Comparison of ENCODE assay signal across 19 mouse cellular contexts in the genomic region with DNA sequence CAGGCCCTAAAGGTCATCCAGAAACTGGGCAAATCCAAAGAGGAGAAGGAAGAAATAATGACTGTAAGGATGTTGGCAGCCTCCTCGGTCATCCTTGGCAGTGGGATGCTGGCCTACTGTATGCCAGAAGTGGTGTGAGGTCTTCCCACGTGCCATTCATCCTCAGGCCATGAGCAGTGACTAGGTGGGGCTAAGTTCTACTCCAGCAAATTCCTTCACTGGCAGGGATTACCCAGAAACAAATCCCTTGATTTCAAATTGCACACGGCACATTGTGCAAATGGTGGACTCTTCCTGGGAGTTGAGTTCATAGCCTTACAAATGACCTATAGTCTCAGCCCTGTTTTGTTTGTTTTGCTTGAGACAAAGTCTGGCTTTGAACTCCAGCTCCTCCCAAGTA.
DNase-seq lines count a peak whose midpoint lies in the region; ATAC-seq and TF ChIP-seq lines count a peak whose summit lies in the region.
"Had no signal": no experiment of that assay in that cellular context is flagged by ENCODE, and none has a peak within 500 bp of the region (broad histone marks: within the 10 kb centered on the region; RNA-seq: fewer than 3 reads in every experiment).

No protein-coding gene starts in this region.

- no peak for ATAC-seq in erythroid progenitor cell, adult 5-6 weeks (replicated peaks; ENCODE audit: low FRiP score, poor library complexity, severe bottlenecking)
- ATAC-seq: forebrain, embryonic 13.5 days; forebrain, embryonic 15.5 days; forebrain, postnatal 0 days; Patski had no signal

- peaks cover 16% of the 10 kb centered on the region for H3K4me1 ChIP-seq in ES-Bruce4 (ENCODE audit: control insufficient read depth, insufficient read depth, low read length)
- H3K4me1 ChIP-seq: embryonic facial prominence, embryonic 12.5 days had no signal

- peak; percentile 55 for DNase-seq in ZHBTc4 (ENCODE audit: low read depth, low spot score)
- peak; percentile 80 for DNase-seq in gonadal fat pad, adult 2 months (ENCODE audit: low read depth)
- DNase-seq in cerebellum, adult 8-10 months, result no peak
- DNase-seq: adrenal gland, adult 2 months; adrenal gland, postnatal 10 days; adrenal gland, postnatal 25 days; cerebellum, adult 11 months; cerebellum, adult 18-20 months; cerebellum, adult 9-10 months; cerebellum, postnatal 25 days; forebrain, postnatal 0 days had no signal

- TF ChIP-seq POLR2A in ES-Bruce4 (IDR thresholded peaks at IDR 0.05; ENCODE audit: insufficient read depth, low read length), result no peak

- H3K9ac ChIP-seq in ES-Bruce4 (ENCODE audit: low read depth, poor library complexity, severe bottlenecking), result no peak overlapping the region
- H3K9ac ChIP-seq: embryonic facial prominence, embryonic 12.5 days; forebrain, embryonic 13.5 days; forebrain, embryonic 15.5 days; forebrain, postnatal 0 days had no signal

- no peak for TF ChIP-seq EP300 in ES-Bruce4 (IDR thresholded peaks at IDR 0.05; ENCODE audit: insufficient read depth, low read depth, low read length)

- no peak overlapping the region for H3K4me3 ChIP-seq in ES-Bruce4 (ENCODE audit: low read depth, low read length)
- H3K4me3 ChIP-seq: embryonic facial prominence, embryonic 10.5 days; embryonic facial prominence, embryonic 12.5 days; forebrain, embryonic 13.5 days; forebrain, embryonic 15.5 days had no signal

- peak overlapping the region; percentile 30; the same call in 1 of the 2 replicates for H3K27ac ChIP-seq in ES-Bruce4 (ENCODE audit: insufficient read depth, low read length)
- H3K27ac ChIP-seq: embryonic facial prominence, embryonic 10.5 days; embryonic facial prominence, embryonic 12.5 days; forebrain, embryonic 13.5 days; forebrain, embryonic 15.5 days had no signal

- TF ChIP-seq CTCF in ES-Bruce4 (IDR thresholded peaks at IDR 0.05; ENCODE audit: low read depth, low read length), result no peak

- H3K36me3 ChIP-seq in ES-Bruce4 (ENCODE audit: control insufficient read depth, insufficient read depth, low read length, poor library complexity, severe bottlenecking), result peaks cover 94% of the 10 kb centered on the region
- H3K36me3 ChIP-seq: embryonic facial prominence, embryonic 10.5 days; embryonic facial prominence, embryonic 12.5 days; forebrain, embryonic 15.5 days; G1E had no signal

- no peaks in the 10 kb centered on the region for H3K27me3 ChIP-seq in ES-Bruce4 (ENCODE audit: control insufficient read depth, insufficient read depth, low read length, poor library complexity, severe bottlenecking)
- H3K27me3 ChIP-seq: embryonic facial prominence, embryonic 12.5 days; forebrain, embryonic 13.5 days; forebrain, embryonic 15.5 days had no signal

- no peaks in the 10 kb centered on the region for H3K9me3 ChIP-seq in ES-Bruce4 (replicated peaks; ENCODE audit: control insufficient read depth, insufficient read depth, low read length, poor library complexity, severe bottlenecking)
- H3K9me3 ChIP-seq: embryonic facial prominence, embryonic 10.5 days; embryonic facial prominence, embryonic 12.5 days; forebrain, embryonic 13.5 days; forebrain, embryonic 15.5 days; G1E had no signal
